Mouse (Mus musculus) v-Abl transformed pro-B cells (cell line): ENCODE results near the gene Slc35a2.

ENCODE experiments used
- in situ Hi-C, 2 experiments: fragments of 400-800 bp; cut with MboI; formaldehyde crosslinking; loops; one replicate each; pipeline ENCODE4 v1.15.1; 2025; ENCODE audit not compliant: unreplicated experiment in 2 of 2

The Slc35a2 gene

GRCm38 (mm10) chrX:7904441-7904840 is 20.6 kb downstream of the Slc35a2 start:
- in situ Hi-C loops: loop anchor here (25.0 kb wide), 2 partner anchors 208 to 333 kb away; no protein-coding TSS in a partner anchor

DNA sequence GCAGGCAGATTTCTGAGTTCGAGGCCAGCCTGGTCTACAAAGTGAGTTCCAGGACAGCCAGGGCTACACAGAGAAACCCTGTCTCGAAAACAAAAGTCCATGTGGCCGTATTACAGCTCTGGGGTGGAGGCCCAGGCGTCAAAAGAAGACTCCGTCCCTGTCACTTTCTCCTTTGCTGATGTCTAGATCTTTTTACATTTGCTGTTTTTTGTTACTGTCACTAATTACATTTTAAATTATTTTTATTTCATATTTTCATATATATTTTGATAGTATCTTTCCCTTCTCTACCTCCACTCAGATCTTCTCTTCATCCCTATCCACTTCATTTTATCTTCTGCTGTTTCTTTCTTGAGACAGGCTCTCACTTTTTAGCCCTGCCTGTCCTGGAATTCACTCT is 23.9 kb downstream of the Slc35a2 start, which contains the start of gene Gm10491:
TSS of gene Gm10491 (minus strand) at position 101 of the 400 bp plus-strand sequence.
- in situ Hi-C loops: loop anchor here (25.0 kb wide), 2 partner anchors 205 to 330 kb away; no protein-coding TSS in a partner anchor

DNA sequence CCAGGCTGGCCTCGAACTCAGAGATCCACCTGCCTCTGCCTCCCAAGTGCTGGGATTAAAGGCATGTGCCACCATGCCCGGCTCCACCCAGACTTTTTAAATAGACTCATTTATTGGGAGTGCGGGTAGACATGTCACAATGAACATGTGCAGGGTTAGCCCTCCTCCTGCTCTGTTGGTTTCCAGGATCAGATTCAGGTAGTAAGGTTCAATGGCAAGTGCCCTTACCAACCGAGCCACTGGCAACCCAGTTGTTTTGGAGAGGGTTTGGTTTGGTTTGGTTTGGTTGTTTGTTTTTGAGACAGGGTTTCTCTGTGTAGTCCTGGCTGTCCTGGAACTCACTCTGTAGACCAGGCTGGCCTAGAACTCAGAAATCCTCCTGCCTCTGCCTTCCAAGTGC is 25.4 kb downstream of the Slc35a2 start, which contains the start of gene Gm10490:
TSS of gene Gm10490 (plus strand) at position 301 of the 400 bp plus-strand sequence.
- in situ Hi-C loops: loop anchor here (25.0 kb wide), 2 partner anchors 203 to 328 kb away; no protein-coding TSS in a partner anchor

GRCm38 (mm10) chrX:7910473-7910872 is 26.6 kb downstream of the Slc35a2 start:
- in situ Hi-C loops: loop anchor here (5.0 to 25.0 kb wide), 4 partner anchors 107 to 327 kb away; partner anchors contain the start of gene Glod5 (in 2 of the 2)

DNA sequence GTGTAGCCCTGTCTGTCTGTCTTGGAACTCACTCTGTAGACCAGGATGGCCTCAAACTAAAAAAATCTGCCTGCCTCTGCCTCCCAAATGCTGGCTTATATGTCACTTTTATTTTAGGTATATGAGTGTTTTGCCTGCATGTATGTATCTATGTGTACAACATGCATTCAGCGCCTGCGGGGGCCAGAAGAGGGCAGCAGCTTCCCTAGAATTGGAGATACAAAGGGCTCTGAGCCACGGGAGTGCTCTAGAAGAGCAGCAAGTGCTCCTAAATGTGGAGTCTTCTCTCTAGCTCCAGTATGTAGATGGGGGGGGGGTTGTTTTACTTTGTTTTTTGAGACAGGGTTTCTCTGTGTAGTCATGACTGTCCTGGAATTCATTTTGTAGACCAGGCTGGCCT is 31.8 kb downstream of the Slc35a2 start:
- in situ Hi-C loops: loop anchor here (25.0 kb wide), 2 partner anchors 197 to 322 kb away; no protein-coding TSS in a partner anchor

DNA sequence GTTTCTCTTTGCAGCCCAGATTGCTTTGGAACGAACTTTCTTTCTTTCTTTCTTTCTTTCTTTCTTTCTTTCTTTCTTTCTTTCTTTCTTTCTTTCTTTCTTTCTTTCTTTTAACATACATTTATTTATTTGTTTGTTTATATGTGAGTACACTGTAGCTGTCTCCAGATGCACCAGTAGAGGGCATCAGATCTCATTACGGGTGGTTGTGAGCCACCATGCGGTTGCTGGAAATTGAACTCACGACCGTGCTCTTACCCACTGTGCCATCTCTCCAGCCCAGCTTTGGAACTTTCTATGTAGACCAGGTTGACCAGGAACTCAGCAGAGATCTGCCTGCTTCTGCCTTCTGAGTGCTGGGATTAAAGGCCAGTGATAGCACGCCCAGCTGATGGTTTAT is 34.1 kb downstream of the Slc35a2 start:
- in situ Hi-C loops: loop anchor here (25.0 kb wide), 2 partner anchors 194 to 319 kb away; no protein-coding TSS in a partner anchor

DNA sequence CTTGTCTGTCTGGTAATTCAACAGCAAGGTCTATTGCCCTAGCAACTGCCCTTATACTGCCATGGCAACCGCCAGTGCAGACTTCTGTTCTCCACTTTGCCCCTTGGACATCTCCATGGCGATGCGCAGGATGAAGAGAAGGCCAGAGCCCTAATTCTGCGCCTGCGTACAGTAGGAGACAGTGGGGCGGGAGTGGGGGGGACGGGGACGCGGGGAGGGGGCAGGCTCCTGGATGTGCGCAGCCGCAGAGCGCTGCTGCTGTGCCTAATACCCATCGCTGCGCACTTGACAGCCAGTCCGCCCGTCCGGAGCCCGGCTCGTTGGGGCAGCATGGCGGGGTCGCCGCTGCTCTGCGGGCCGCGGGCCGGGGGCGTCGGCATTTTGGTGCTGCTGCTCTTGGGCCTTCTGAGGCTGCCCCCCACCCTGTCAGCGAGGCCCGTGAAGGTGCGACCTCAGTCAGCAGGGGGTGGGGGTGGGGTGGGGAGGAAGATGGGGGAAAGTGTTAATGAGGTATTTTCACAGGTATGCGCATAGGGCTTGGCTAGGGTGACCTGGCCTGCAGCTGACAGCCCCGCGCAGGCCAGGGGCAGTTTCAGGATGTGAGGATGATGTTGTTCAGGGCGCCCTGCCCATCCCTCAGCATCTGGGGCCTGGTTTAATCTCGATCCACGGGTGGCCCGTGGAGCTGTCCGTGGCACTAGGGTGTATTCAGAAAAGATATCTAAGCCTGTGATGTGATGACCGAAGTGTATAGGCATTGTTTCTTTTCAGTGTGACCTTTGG is 36.0 kb downstream of the Slc35a2 start, which contains the start of gene Pcsk1n:
TSS of gene Pcsk1n (plus strand) at position 222 of the 783 bp plus-strand sequence.
- in situ Hi-C loops: loop anchor here (25.0 kb wide), 2 partner anchors 193 to 318 kb away; no protein-coding TSS in a partner anchor

DNA sequence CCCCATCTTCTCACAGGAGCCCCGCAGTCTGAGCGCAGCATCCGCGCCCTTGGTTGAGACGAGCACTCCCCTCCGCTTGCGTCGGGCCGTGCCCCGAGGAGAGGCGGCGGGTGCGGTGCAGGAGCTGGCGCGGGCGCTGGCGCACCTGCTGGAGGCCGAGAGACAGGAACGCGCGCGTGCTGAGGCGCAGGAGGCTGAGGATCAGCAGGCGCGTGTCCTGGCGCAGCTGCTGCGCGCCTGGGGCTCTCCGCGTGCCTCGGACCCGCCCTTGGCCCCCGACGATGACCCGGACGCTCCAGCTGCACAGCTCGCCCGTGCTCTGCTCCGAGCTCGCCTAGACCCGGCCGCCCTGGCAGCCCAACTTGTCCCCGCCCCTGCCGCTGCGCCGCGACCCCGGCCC is 38.2 kb downstream of the Slc35a2 start:
- in situ Hi-C loops: loop anchor here (25.0 kb wide), 2 partner anchors 190 to 315 kb away; no protein-coding TSS in a partner anchor

DNA sequence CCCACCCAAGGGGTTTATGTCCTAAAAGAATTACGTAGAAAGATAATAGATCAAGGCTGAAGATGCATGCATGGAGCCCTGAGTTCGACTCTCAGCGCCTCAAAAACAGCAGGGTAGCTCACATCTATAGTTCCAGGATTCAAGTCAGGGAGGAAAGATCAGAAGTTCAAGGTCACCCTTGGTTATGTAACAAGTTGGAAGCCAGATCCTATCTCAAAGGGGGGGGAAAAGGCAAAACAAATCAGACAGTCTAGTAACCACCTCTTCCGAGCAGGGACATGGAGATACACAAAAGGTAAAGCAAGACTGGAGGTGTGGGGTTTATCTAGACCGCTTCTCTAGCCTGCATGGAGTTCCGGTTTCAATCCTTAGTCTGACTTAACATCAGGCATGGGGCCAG is 42.4 kb downstream of the Slc35a2 start:
- in situ Hi-C loops: no loop called here

DNA sequence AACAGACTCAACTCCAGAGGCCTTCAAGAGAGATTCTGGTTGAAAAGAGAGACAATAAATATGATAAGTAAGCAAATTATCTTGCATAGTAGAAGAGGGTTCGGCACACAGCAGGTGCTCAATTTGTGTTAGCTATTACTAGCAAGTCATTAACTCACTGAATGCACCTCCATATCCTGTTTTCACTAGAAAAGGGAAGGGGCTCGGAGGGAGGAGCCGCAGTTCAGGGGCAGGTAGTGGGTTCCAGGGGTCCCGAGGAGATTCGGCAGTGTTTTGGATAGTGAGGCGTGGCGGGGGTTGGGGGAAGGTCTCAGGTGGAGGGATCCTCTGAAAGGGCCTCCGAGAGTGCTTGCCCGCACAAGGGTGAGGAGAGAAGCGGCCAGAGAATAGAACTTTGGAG is 43.3 kb downstream of the Slc35a2 start:
- in situ Hi-C loops: no loop called here

DNA sequence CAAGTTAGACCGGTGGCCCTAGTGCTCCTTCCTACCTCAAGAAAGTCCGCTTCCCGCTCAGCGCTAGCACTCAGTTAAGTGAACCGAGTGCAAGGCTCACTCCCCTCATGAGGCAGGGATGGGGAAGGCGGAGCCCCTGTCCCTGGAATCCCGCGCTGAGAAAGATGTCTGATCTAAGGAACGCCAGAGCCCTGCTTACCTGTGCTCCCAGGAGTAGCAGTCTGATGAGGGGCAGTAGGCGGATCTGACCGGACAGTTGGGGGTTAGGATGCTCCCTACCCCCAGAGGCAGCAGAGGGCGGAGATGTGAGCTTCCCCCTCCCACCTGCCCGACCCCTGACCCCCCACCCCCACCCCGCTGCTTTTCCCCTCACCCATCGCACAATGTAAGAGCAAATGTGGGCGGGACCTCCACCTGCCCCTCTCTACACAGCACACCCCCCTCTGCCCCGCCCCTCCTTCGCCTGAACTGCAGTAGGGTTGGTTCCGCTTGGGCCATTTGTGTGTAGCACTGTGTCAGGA is 44.5 kb downstream of the Slc35a2 start, which contains the start of gene Eras:
TSS of gene Eras (minus strand) at position 338 of the 521 bp plus-strand sequence.
- in situ Hi-C loops: no loop called here

- in situ Hi-C loops: no loop called here
Observed at GRCm38 (mm10) chrX:7936874-7937273, 53.0 kb downstream of the Slc35a2 start.

DNA sequence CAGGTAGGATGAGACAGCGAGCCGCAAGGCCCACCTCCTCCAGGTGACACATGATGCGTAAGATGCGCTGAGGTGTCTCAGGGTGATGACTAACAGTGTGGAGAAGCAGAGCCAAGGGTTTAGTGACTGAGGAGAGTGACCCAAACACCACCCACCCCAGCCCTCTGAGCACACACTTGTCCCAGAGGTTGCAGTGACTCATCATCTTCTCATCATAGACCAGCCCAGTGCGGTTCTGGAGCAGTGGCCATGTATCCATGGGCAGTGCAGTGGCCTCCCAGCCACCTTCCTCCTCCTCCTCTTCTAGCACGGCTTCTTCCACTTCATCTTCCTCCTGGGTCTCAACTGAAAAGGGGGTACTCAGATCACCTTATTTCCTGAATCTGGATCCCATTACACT is 53.8 kb downstream of the Slc35a2 start:
- in situ Hi-C loops: no loop called here
